Mouse (Mus musculus) heart, embryonic 14.5 days (tissue): ENCODE measurements around the gene Dnah10. TPM values are rescaled to one million over a fixed set of nuclear protein-coding genes. Genes with fewer than 3 reads are reported as not detected.

ENCODE experiments used
- ATAC-seq: fragments of 200-750 bp; cut with Nextera tagmentation; 2 replicates; pipeline ENCODE4 v1.8.0; 2017; ENCODE audit warnings: low read depth, moderate TSS enrichment; ENCODE audit not compliant: insufficient number of reproducible peaks, insufficient read depth, low FRiP score
- H3K27ac ChIP-seq, 2 experiments: fragments of 200-500 bp in 1 of 2; fragments of 300-500 bp in 1 of 2; sonication (generic) in 1 of 2; replicated peaks in 1 of 2; 2 replicates each; pipeline ENCODE4 v1.5.1; 2012 to 2014; ENCODE audit warnings: low read depth in 2 of 2, low read length in 2 of 2, control low read depth in 1 of 2, mild to moderate bottlenecking in 1 of 2, mixed read lengths in 1 of 2; ENCODE audit not compliant: control insufficient read depth in 1 of 2, insufficient read depth in 1 of 2
- H3K27me3 ChIP-seq: fragments of 300-500 bp; sonication (generic); 2 replicates; pipeline ENCODE4 v1.6.1; 2014; ENCODE audit warnings: mild to moderate bottlenecking, low read length, control low read depth; ENCODE audit not compliant: control insufficient read depth, insufficient read depth
- H3K36me3 ChIP-seq: fragments of 300-500 bp; sonication (generic); 2 replicates; pipeline ENCODE4 v1.6.1; 2014; ENCODE audit warnings: mild to moderate bottlenecking, control low read depth, low read length, mixed read lengths; ENCODE audit not compliant: control insufficient read depth, insufficient read depth
- H3K4me1 ChIP-seq, 2 experiments: fragments of 200-500 bp in 1 of 2; fragments of 300-500 bp in 1 of 2; sonication (generic) in 1 of 2; 2 replicates each; pipeline ENCODE4 v1.6.1; 2012 to 2014; ENCODE audit warnings: low read length in 2 of 2, control low read depth in 1 of 2, mixed read lengths in 1 of 2; ENCODE audit not compliant: control insufficient read depth in 2 of 2, insufficient read depth in 2 of 2
- H3K4me2 ChIP-seq: fragments of 300-500 bp; sonication (generic); 2 replicates; pipeline ENCODE4 v1.6.1; 2014; ENCODE audit warnings: mild to moderate bottlenecking, low read length
- H3K4me3 ChIP-seq, 2 experiments: fragments of 200-500 bp in 1 of 2; fragments of 300-500 bp in 1 of 2; sonication (generic) in 1 of 2; 2 replicates each; pipeline ENCODE4 v1.5.1; 2012 to 2014; ENCODE audit warnings: low read length in 2 of 2, mild to moderate bottlenecking in 2 of 2, control low read depth in 1 of 2, low read depth in 1 of 2, moderate library complexity in 1 of 2; ENCODE audit not compliant: control insufficient read depth in 1 of 2, insufficient read depth in 1 of 2
- H3K9ac ChIP-seq: fragments of 300-500 bp; sonication (generic); 2 replicates; pipeline ENCODE4 v1.6.1; 2014; ENCODE audit warnings: mild to moderate bottlenecking, low read length
- H3K9me3 ChIP-seq: fragments of 300-500 bp; sonication (generic); 2 replicates; pipeline ENCODE4 v1.6.1; 2016; ENCODE audit warnings: low read length, control low read depth; ENCODE audit not compliant: control insufficient read depth
- WGBS: fragments of 180-500 bp; shearing (Covaris S2); extraction: QIAGEN DNeasy Blood & Tissue Kit; methylation state at CpG from one replicate; pipeline ENCODE4 v1.1.7; 2014; 5-methylcytosine and 5-hydroxymethylcytosine counted together
- polyA plus RNA-seq: library from polyadenylated mRNA; unstranded; fragments of >200 nt; fragmentation: Nextera tagmentation; extraction: Ambion mirVana; gene quantifications from 2 replicates; pipeline ENCODE4 v1.2.1, GENCODE M21; 2014

Dnah10 gene
- 0.03 and 0.04 TPM in 2 replicates for polyA plus RNA-seq

DNA sequence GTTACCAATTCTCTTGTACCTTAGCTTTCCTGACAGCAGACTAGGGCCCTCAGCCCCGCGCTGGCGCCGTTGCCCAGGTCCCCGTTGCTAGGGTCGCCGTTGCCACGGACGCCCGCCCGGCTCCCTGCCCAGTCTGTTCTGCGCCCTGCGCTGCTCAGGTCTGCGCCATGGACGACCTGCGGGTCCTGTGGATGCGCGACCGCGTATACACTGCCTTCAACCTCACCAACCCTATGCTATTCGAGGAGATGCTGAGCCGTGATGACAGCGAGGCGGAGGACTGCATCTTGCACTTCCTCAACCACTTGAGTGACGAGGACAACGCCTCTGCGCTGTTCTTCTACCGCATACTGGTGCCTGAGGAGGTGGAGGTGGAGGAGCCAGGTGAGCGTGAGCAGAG is at the start of gene Dnah10:
Dnah10 (plus strand) TSS at position 89 of the 400 bp plus-strand sequence.
- H3K4me3 ChIP-seq, result no peak within 1 kb of the TSS
- no peaks in the 10 kb centered on the region for H3K4me1 ChIP-seq
- peaks cover 42% of the 10 kb centered on the region for H3K36me3 ChIP-seq
- H3K9me3 ChIP-seq, result no peaks in the 10 kb centered on the region
- H3K9ac ChIP-seq, result no peak within 1 kb of the TSS
- ATAC-seq, result no peak
- no peak within 1 kb of the TSS for H3K27ac ChIP-seq
- WGBS, result 10% methylated on average over 29 of the region's 29 CpGs
- no peaks in the 10 kb centered on the region for H3K27me3 ChIP-seq
- no peak within 1 kb of the TSS for H3K4me2 ChIP-seq

DNA sequence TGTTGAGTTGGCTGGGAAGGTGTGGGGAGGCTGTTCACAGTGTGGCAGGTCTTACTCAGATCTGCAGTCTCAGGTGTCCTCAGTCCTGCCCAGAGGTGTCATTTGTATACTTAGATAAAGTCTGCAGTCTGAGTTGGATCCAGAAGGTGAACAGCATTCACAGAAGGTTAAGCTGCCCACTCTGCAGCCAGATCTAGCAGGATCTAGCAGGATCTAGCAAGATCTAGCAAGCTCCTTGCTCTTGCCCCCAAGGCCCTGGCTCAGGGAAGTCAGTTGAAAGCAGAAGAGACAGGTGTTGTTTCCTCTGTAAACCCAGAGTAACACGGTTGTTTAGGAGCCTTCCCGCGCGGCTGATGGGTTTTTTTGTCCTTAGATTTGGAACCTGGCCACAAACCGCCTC is 11.1 kb upstream of the Dnah10 start:
- H3K4me1 ChIP-seq, result no peaks in the 10 kb centered on the region
- no peak overlapping the region for H3K9ac ChIP-seq
- H3K4me2 ChIP-seq, result no peak overlapping the region
- no peaks in the 10 kb centered on the region for H3K9me3 ChIP-seq
- 85% methylated on average over 5 of the region's 5 CpGs for WGBS
- H3K36me3 ChIP-seq, result peaks cover 80% of the 10 kb centered on the region
- H3K27ac ChIP-seq, result no peak overlapping the region
- no peak overlapping the region for H3K4me3 ChIP-seq
- no peaks in the 10 kb centered on the region for H3K27me3 ChIP-seq
- no peak for ATAC-seq

DNA sequence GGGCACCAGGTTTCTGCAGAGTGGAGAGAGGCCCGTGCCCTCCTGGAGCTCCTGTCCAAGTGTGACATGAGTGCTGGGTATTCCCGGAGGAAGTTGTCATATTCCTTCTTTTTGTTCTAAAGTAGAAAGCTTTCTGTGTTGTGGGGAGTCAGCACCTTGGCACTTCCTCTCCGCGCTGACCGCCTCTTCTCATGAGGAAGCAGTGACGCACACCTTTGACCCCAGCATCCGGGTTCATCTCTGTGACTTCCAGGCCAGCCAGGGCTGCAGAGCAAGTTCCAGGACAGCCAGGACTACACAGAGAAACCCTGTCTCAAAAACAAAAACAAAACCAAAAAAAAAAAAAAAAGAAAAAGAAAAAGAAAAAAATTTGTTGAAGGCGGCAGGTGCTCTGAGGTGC is 9.8 kb upstream of the Dnah10 start:
- peak overlapping the region in 1 of 2 experiments; percentile 58; a peak in 2 of 4 replicates for H3K27ac ChIP-seq

DNA sequence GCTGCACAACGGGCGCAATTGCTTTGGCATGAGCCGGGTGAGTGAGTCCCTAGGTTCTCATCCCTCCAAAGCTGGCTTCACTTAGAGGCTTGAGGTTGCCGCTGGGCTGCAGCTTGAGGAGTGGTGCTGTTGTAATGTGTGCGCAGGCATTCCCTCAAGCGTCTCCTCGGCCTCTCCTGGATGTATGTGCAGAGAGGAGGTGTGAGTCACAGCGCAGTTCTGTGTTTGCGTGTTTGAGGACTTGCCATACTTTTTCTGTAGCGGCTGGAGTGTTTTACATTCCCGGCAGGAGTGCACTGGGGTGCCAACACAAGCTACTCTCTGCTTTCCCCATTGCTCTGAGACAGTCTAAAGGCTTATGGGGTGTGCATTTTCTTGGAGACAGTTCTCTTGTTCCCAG is 6.9 kb upstream of the Dnah10 start:
- ATAC-seq, result no peak
- Histone ChIP-seq H3K27me3 (no peaks in the 10 kb centered on the region), H3K27ac (no peak overlapping the region), H3K9me3 (no peaks in the 10 kb centered on the region), H3K36me3 (peaks cover 94% of the 10 kb centered on the region), H3K9ac (no peak overlapping the region), H3K4me3 (no peak overlapping the region), H3K4me2 (no peak overlapping the region), H3K4me1 (no peaks in the 10 kb centered on the region)
- WGBS, result 95% methylated on average over 11 of the region's 11 CpGs

More for the DNA sequence above, 9.8 kb upstream of the Dnah10 start:
- 81% methylated on average over 8 of the region's 8 CpGs for WGBS
- no peaks in the 10 kb centered on the region for H3K9me3 ChIP-seq
- no peaks in the 10 kb centered on the region for H3K27me3 ChIP-seq
- ATAC-seq, result no peak
- no peak overlapping the region for H3K4me2 ChIP-seq
- no peak overlapping the region for H3K9ac ChIP-seq
- H3K36me3 ChIP-seq, result peaks cover 93% of the 10 kb centered on the region
- no peaks in the 10 kb centered on the region for H3K4me1 ChIP-seq
- no peak overlapping the region for H3K4me3 ChIP-seq

DNA sequence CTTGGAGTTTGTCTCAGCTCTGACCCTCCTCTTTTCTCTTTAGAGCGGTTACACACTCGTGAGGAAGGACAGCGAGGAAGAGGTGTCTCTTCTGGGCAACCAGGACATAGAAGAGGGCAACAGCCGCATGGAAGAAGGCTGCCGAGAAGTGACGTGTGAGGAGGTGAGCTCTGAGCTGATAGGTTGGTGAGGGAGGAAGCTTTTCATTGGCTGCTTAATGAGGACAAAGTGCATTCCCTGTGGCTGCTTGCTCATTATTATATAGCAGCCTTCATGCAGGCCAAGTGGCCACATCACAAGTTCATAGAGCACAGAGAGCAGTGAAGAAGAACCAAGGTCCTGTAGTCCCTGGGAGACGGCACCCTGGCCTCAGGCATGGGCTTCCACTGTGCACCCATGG is 6.5 kb upstream of the Dnah10 start:
- no peaks in the 10 kb centered on the region for H3K4me1 ChIP-seq
- WGBS, result 91% methylated on average over 7 of the region's 7 CpGs
- no peak overlapping the region for H3K4me3 ChIP-seq
- no peak overlapping the region for H3K4me2 ChIP-seq
- no peak for ATAC-seq
- no peak overlapping the region for H3K27ac ChIP-seq
- H3K9me3 ChIP-seq, result no peaks in the 10 kb centered on the region
- no peaks in the 10 kb centered on the region for H3K27me3 ChIP-seq
- no peak overlapping the region for H3K9ac ChIP-seq
- H3K36me3 ChIP-seq, result peaks cover 94% of the 10 kb centered on the region

DNA sequence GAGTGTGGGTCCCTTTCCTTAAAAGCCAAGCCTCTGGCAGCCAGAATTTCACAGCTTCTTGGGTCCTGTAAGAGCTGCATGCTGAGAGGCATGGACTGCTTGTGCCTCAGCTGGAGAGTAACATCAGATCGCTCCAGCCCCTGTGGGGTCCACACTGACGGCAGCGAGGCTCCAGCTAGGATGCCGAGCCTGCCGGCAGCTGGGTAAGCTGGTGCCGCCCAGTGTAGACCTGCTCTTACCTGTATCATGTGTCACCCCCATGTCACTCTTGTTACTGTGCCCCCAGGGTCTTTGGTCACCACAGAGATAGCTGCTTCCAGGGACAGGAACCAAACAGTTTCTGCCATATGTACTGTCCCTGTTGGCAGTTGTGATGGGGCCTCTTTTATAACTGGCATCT is 1.8 kb upstream of the Dnah10 start:
- Histone ChIP-seq H3K4me2 (no peak overlapping the region), H3K27ac (no peak overlapping the region), H3K9ac (no peak overlapping the region), H3K36me3 (peaks cover 60% of the 10 kb centered on the region), H3K9me3 (no peaks in the 10 kb centered on the region), H3K4me3 (no peak overlapping the region), H3K4me1 (no peaks in the 10 kb centered on the region), H3K27me3 (no peaks in the 10 kb centered on the region)
- no peak for ATAC-seq
- WGBS, result 93% methylated on average over 6 of the region's 6 CpGs

DNA sequence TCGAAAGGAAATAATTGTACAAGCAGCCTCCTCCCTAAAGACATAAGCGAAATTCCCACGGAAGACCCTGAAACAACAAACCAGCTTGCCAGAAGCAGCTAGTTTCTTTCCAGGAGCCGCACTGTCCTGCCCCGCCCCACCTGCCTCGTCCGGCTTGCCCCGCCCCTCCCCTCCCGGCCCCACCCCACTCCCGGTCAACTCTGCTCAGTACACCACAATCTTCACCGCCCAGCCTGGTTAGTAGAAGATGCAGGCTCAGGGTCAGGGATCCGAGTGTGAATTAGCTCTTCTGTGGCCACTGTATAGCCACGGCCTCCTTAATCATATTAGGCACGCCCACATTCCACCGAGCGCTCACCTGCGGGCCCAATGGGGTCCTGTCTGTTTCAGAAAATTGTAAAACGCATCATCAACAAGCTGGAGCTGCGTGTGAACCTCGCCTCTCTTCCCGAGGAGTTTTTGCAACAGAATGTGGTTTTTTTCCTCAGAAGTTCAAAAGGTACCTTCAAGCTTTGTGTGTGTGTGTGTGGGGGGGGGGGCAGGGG is 4.8 kb downstream of the Dnah10 start:
- Histone ChIP-seq H3K9me3 (no peaks in the 10 kb centered on the region), H3K27me3 (no peaks in the 10 kb centered on the region), H3K4me2 (peak overlapping the region; percentile 62), H3K27ac (no peak overlapping the region), H3K36me3 (no peaks in the 10 kb centered on the region), H3K9ac (no peak overlapping the region), H3K4me1 (no peaks in the 10 kb centered on the region), H3K4me3 (peak overlapping the region in 1 of 2 experiments; percentile 28; a peak in 2 of 4 replicates)
- WGBS, result 12% methylated on average over 21 of the region's 21 CpGs
- no peak for ATAC-seq

DNA sequence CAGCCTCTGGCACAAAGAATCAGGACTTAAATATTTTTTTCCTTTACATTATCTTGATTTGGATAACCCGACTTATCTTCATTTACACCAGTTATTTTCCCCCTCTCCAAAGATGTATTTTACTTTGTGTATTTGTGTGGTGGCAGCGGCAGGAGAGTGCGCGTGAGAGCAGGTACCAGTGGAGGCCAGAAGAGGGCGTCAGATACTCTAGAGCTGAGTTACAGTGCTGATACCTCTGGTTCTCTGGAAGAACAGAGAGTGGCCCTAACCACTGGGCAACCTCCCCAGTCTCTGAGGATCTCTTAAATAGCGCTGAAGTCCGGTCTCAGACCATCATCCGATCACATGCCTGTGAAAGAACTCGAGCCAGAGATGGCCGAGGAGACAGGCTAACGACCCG is 9.1 kb downstream of the Dnah10 start:
- Histone ChIP-seq H3K9ac (no peak overlapping the region), H3K9me3 (no peaks in the 10 kb centered on the region), H3K4me1 (no peaks in the 10 kb centered on the region), H3K27me3 (no peaks in the 10 kb centered on the region), H3K36me3 (no peaks in the 10 kb centered on the region), H3K4me2 (no peak overlapping the region), H3K4me3 (no peak overlapping the region), H3K27ac (no peak overlapping the region)
- WGBS, result 84% methylated on average over 12 of the region's 12 CpGs
- no peak for ATAC-seq
